Mouse (Mus musculus) embryonic facial prominence, embryonic 11.5 days (tissue): ENCODE results near the gene Fgfr3. TPM values are rescaled to one million over a fixed set of nuclear protein-coding genes. Genes with fewer than 3 reads are reported as not detected.
A peak's percentile ranks its signal among the peaks of the same experiment; 100 is the strongest.

Experiments used
- ATAC-seq: fragments of 200-750 bp; cut with Nextera tagmentation; replicated peaks from 2 replicates; pipeline ENCODE4 v1.8.0; 2017; ENCODE audit warnings: low read depth; ENCODE audit not compliant: insufficient number of reproducible peaks, low FRiP score, low TSS enrichment
- DNase-seq: peaks from one replicate; pipeline ENCODE4 v3.0.0-alpha.2; 2015; ENCODE audit warnings: low spot score
- H3K27ac ChIP-seq: fragments of 300-500 bp; sonication (generic); replicated peaks from 2 replicates; pipeline ENCODE4 v1.5.1; 2014; ENCODE audit warnings: mild to moderate bottlenecking, low read depth, low read length, control low read depth
- H3K27me3 ChIP-seq: fragments of 300-500 bp; sonication (generic); 2 replicates; pipeline ENCODE4 v1.6.1; 2014; ENCODE audit warnings: mild to moderate bottlenecking, low read length, moderate library complexity, mixed read lengths; ENCODE audit not compliant: control insufficient read depth, insufficient read depth
- H3K36me3 ChIP-seq: fragments of 300-500 bp; sonication (generic); replicated peaks from 2 replicates; pipeline ENCODE4 v1.6.1; 2014; ENCODE audit warnings: low read depth, mild to moderate bottlenecking, low read length, moderate library complexity, mixed read lengths; ENCODE audit not compliant: control insufficient read depth, insufficient read depth
- H3K4me1 ChIP-seq: fragments of 300-500 bp; sonication (generic); 2 replicates; pipeline ENCODE4 v1.6.1; 2014; ENCODE audit warnings: low read length, mixed read lengths; ENCODE audit not compliant: control insufficient read depth, insufficient read depth
- H3K4me2 ChIP-seq: fragments of 300-500 bp; sonication (generic); 2 replicates; pipeline ENCODE4 v1.6.1; 2014; ENCODE audit warnings: low read depth, mild to moderate bottlenecking, control low read depth, low read length, moderate library complexity
- H3K4me3 ChIP-seq: fragments of 300-500 bp; sonication (generic); 2 replicates; pipeline ENCODE4 v1.5.1; 2014; ENCODE audit warnings: low read depth, low read length, control low read depth
- H3K9ac ChIP-seq: fragments of 300-500 bp; sonication (generic); replicated peaks from 2 replicates; pipeline ENCODE4 v1.6.1; 2014; ENCODE audit warnings: mild to moderate bottlenecking, control low read depth, low read length
- H3K9me3 ChIP-seq: fragments of 300-500 bp; sonication (generic); replicated peaks from 2 replicates; pipeline ENCODE4 v1.6.1; 2016; ENCODE audit warnings: mild to moderate bottlenecking, low read length, inconsistent platforms, mixed read lengths; ENCODE audit not compliant: control insufficient read depth
- WGBS: fragments of 180-500 bp; shearing (Covaris S2); extraction: QIAGEN DNeasy Blood & Tissue Kit; methylation state at CpG from one replicate; pipeline ENCODE4 v1.1.7; 2014; 5-methylcytosine and 5-hydroxymethylcytosine counted together
- polyA plus RNA-seq: library from polyadenylated mRNA; unstranded; fragments of >200 nt; fragmentation: Nextera tagmentation; extraction: Ambion mirVana; gene quantifications from 2 replicates; pipeline ENCODE4 v1.2.1, GENCODE M21; 2014

The Fgfr3 gene
- polyA plus RNA-seq, 1 experiment from 2014 or later = 7.6 TPM

- no peaks in the 10 kb centered on the region; the same call in 1 of the 2 replicates for H3K4me1 ChIP-seq
- H3K36me3 ChIP-seq = no peaks in the 10 kb centered on the region
- ATAC-seq (no peak), DNase-seq (no peak)
- WGBS = 72% methylated on average over 2 of the region's 2 CpGs
- no peak overlapping the region for H3K27ac ChIP-seq
- H3K27me3 ChIP-seq = no peaks in the 10 kb centered on the region
- no peak overlapping the region for H3K4me2 ChIP-seq
- H3K9me3 ChIP-seq = no peaks in the 10 kb centered on the region
- H3K4me3 ChIP-seq = no peak overlapping the region
- H3K9ac ChIP-seq = no peak overlapping the region
These were observed 8.9 kb upstream of the Fgfr3 start for GRCm38 (mm10) chr5:33712550-33712949.

- Histone ChIP-seq H3K36me3 (no peaks in the 10 kb centered on the region), H3K4me2 (no peak overlapping the region), H3K4me3 (no peak overlapping the region), H3K4me1 (no peaks in the 10 kb centered on the region; the same call in 1 of the 2 replicates), H3K9me3 (no peaks in the 10 kb centered on the region), H3K27ac (no peak overlapping the region), H3K27me3 (no peaks in the 10 kb centered on the region), H3K9ac (no peak overlapping the region)
- WGBS = 58% methylated on average over 2 of the region's 2 CpGs
- ATAC-seq (no peak), DNase-seq (no peak)
These were observed 6.3 kb upstream of the Fgfr3 start for GRCm38 (mm10) chr5:33715182-33715581.

DNA sequence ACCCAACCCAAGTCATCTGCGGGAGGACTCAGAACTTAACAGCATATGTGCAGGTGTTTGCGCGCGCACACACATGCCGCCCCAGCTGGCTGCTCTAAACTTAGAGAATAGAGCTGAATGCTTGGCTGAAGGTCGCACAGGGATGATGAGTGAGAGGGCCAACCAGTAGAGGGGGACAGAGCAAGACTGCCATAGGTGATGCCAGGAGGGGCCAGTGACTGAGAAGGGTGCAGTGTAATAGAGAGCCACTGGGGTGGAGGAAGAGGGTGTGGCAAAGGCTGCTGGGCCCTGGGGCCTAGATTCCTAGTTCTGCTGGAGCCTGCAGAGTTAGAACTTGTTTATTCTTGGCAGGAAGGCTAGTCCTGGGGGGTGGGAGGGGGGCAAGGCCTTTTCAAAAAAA is 5.0 kb upstream of the Fgfr3 start:
- Histone ChIP-seq H3K4me1 (peaks cover 3% of the 10 kb centered on the region; the same call in 1 of the 2 replicates), H3K27me3 (peaks cover 4% of the 10 kb centered on the region; the same call in 1 of the 2 replicates), H3K9me3 (no peaks in the 10 kb centered on the region), H3K9ac (no peak overlapping the region), H3K4me3 (no peak overlapping the region), H3K36me3 (no peaks in the 10 kb centered on the region), H3K4me2 (no peak overlapping the region), H3K27ac (no peak overlapping the region)
- DNase-seq (peak; percentile 38), ATAC-seq (no peak)
- 77% methylated on average over 6 of the region's 6 CpGs for WGBS

GRCm38 (mm10) chr5:33718460-33718859 is 3.0 kb upstream of the Fgfr3 start:
- H3K27ac ChIP-seq = no peak overlapping the region
- H3K36me3 ChIP-seq = no peaks in the 10 kb centered on the region
- H3K4me3 ChIP-seq = no peak overlapping the region
- H3K4me2 ChIP-seq = no peak overlapping the region
- H3K27me3 ChIP-seq = peaks cover 12% of the 10 kb centered on the region
- H3K9me3 ChIP-seq = no peaks in the 10 kb centered on the region
- peaks cover 7% of the 10 kb centered on the region for H3K4me1 ChIP-seq
- ATAC-seq (no peak), DNase-seq (no peak)
- WGBS = 57% methylated on average over 5 of the region's 5 CpGs
- no peak overlapping the region for H3K9ac ChIP-seq

- Histone ChIP-seq H3K9ac (no peak overlapping the region), H3K4me1 (peaks cover 14% of the 10 kb centered on the region)
- WGBS = 14% methylated on average over 8 of the region's 8 CpGs
These were observed 503 bp upstream of the Fgfr3 start for GRCm38 (mm10) chr5:33720852-33721490.

GRCm38 (mm10) chr5:33722266-33723018 is 968 bp downstream of the Fgfr3 start:
- 0 out of 2 replicates have a peak, but pooled peaks have one; percentile 1 for ATAC-seq
- H3K27ac ChIP-seq = no peak overlapping the region
- DNase-seq = peak; percentile 17

More at GRCm38 (mm10) chr5:33720852-33721490, 503 bp upstream of the Fgfr3 start:
- Histone ChIP-seq H3K4me2 (peak overlapping the region; percentile 93), H3K27me3 (peaks cover 32% of the 10 kb centered on the region), H3K27ac (no peak overlapping the region), H3K9me3 (no peaks in the 10 kb centered on the region), H3K4me3 (peak overlapping the region; percentile 52), H3K36me3 (no peaks in the 10 kb centered on the region)
- DNase-seq (peak; percentile 22), ATAC-seq (no peak)

GRCm38 (mm10) chr5:33723019-33723640 is 1.7 kb downstream of the Fgfr3 start:
- H3K4me2 ChIP-seq = peak overlapping the region; percentile 93
- under 1% methylated on average over 58 of the region's 61 CpGs for WGBS
- H3K27ac ChIP-seq = no peak overlapping the region
- ATAC-seq = no peak
- DNase-seq = peak; percentile 36
- peaks cover 32% of the 10 kb centered on the region for H3K27me3 ChIP-seq
- H3K9me3 ChIP-seq = no peaks in the 10 kb centered on the region
- H3K4me3 ChIP-seq = peak overlapping the region; percentile 52
- H3K36me3 ChIP-seq = no peaks in the 10 kb centered on the region
- H3K9ac ChIP-seq = peak overlapping the region; percentile 66
- H3K4me1 ChIP-seq = peaks cover 14% of the 10 kb centered on the region

More at GRCm38 (mm10) chr5:33722266-33723018, 968 bp downstream of the Fgfr3 start:
- peaks cover 32% of the 10 kb centered on the region for H3K27me3 ChIP-seq
- H3K4me2 ChIP-seq = peak overlapping the region; percentile 93
- peaks cover 14% of the 10 kb centered on the region for H3K4me1 ChIP-seq
- WGBS = under 1% methylated on average over 53 of the region's 53 CpGs
- no peaks in the 10 kb centered on the region for H3K36me3 ChIP-seq
- H3K9ac ChIP-seq = peak overlapping the region; percentile 66
- peak overlapping the region; percentile 52 for H3K4me3 ChIP-seq
- no peaks in the 10 kb centered on the region for H3K9me3 ChIP-seq
